Mouse (Mus musculus) embryonic facial prominence, embryonic 10.5 days (tissue): ENCODE results near the gene Cep72. TPM values are rescaled to one million over a fixed set of nuclear protein-coding genes. Genes with fewer than 3 reads are reported as not detected.
"Not testable (repeated sequence)": the region's sequence is repeated elsewhere in the genome, so short reads cannot be mapped to it uniquely, and the experiment has no call there.

Source experiments
- DNase-seq: peaks from one replicate; pipeline ENCODE4 v3.0.0-alpha.2; 2017; ENCODE audit warnings: low spot score
- H3K27ac ChIP-seq: fragments of 300-500 bp; sonication (generic); replicated peaks from 2 replicates; pipeline ENCODE4 v1.5.1; 2016; ENCODE audit warnings: mild to moderate bottlenecking
- H3K27me3 ChIP-seq: fragments of 300-500 bp; sonication (generic); replicated peaks from 2 replicates; pipeline ENCODE4 v1.6.1; 2016; ENCODE audit warnings: low read depth, mild to moderate bottlenecking; ENCODE audit not compliant: poor library complexity, severe bottlenecking
- H3K36me3 ChIP-seq: fragments of 300-500 bp; sonication (generic); replicated peaks from 2 replicates; pipeline ENCODE4 v1.6.1; 2016; ENCODE audit warnings: mild to moderate bottlenecking, moderate library complexity
- H3K4me1 ChIP-seq: fragments of 300-500 bp; sonication (generic); 2 replicates; pipeline ENCODE4 v1.6.1; 2016
- H3K4me3 ChIP-seq: fragments of 300-500 bp; sonication (generic); 2 replicates; pipeline ENCODE4 v1.5.1; 2016; ENCODE audit warnings: mild to moderate bottlenecking, moderate library complexity
- H3K9me3 ChIP-seq: fragments of 300-500 bp; sonication (generic); 2 replicates; pipeline ENCODE4 v1.6.1; 2016; ENCODE audit warnings: mild to moderate bottlenecking
- WGBS: fragments of 180-500 bp; shearing (Covaris S2); methylation state at CpG from one replicate; pipeline ENCODE4 v1.1.7; 2016; 5-methylcytosine and 5-hydroxymethylcytosine counted together
- polyA plus RNA-seq: library from polyadenylated mRNA; unstranded; fragments of >200 nt; fragmentation: Nextera tagmentation; extraction: Ambion mirVana; gene quantifications from 2 replicates; pipeline ENCODE4 v1.2.1, GENCODE M21; 2016

Gene Cep72
- 22.1 and 25.0 TPM in 2 replicates for polyA plus RNA-seq

GRCm38 (mm10) chr13:74061613-74062377 lies at the start of gene Cep72:
TSS of gene Cep72 (minus strand) at chr13:74062299.
- peak; percentile 96 for DNase-seq
- Histone ChIP-seq H3K27ac (peak within 1 kb of the TSS; percentile 96), H3K4me1 (peaks cover 4% of the 10 kb centered on the region), H3K9me3 (no peaks in the 10 kb centered on the region), H3K36me3 (peaks cover 19% of the 10 kb centered on the region), H3K4me3 (peak within 1 kb of the TSS; percentile 73), H3K27me3 (no peaks in the 10 kb centered on the region)
- 4% methylated on average over 48 of the region's 48 CpGs for WGBS

GRCm38 (mm10) chr13:74107410-74107809 lies 45.3 kb upstream of the Cep72 start:
- H3K27me3 ChIP-seq: no peaks in the 10 kb centered on the region
- no peak overlapping the region for H3K4me3 ChIP-seq
- WGBS: 85% methylated on average over 2 of the region's 2 CpGs

GRCm38 (mm10) chr13:74104417-74104816 lies 42.3 kb upstream of the Cep72 start:
- no peak for DNase-seq
- H3K27ac ChIP-seq: no peak overlapping the region
- WGBS: 81% methylated on average over 7 of the region's 7 CpGs
- H3K27me3 ChIP-seq: no peaks in the 10 kb centered on the region
- no peak overlapping the region for H3K4me3 ChIP-seq
- H3K4me1 ChIP-seq: no peaks in the 10 kb centered on the region
- H3K9me3 ChIP-seq: no peaks in the 10 kb centered on the region
- no peaks in the 10 kb centered on the region for H3K36me3 ChIP-seq

More at GRCm38 (mm10) chr13:74107410-74107809, 45.3 kb upstream of the Cep72 start:
- Histone ChIP-seq H3K27ac (no peak overlapping the region), H3K9me3 (no peaks in the 10 kb centered on the region), H3K4me1 (no peaks in the 10 kb centered on the region), H3K36me3 (no peaks in the 10 kb centered on the region)
- DNase-seq: no peak

GRCm38 (mm10) chr13:74102831-74103582 lies 40.9 kb upstream of the Cep72 start:
- Histone ChIP-seq H3K27me3 (no peaks in the 10 kb centered on the region), H3K9me3 (no peaks in the 10 kb centered on the region), H3K4me3 (no peak overlapping the region), H3K4me1 (no peaks in the 10 kb centered on the region), H3K36me3 (no peaks in the 10 kb centered on the region), H3K27ac (no peak overlapping the region)
- no peak for DNase-seq
- WGBS: 84% methylated on average over 4 of the region's 4 CpGs

- no peak overlapping the region for H3K27ac ChIP-seq
- no peaks in the 10 kb centered on the region for H3K4me1 ChIP-seq
- WGBS: 87% methylated on average over 8 of the region's 8 CpGs
- H3K27me3 ChIP-seq: no peaks in the 10 kb centered on the region
- no peak overlapping the region for H3K4me3 ChIP-seq
- no peak for DNase-seq
- no peaks in the 10 kb centered on the region for H3K9me3 ChIP-seq
- no peaks in the 10 kb centered on the region for H3K36me3 ChIP-seq
Observed at GRCm38 (mm10) chr13:74102108-74102830, 40.2 kb upstream of the Cep72 start.

GRCm38 (mm10) chr13:74098913-74099312 lies 36.8 kb upstream of the Cep72 start:
- H3K9me3 ChIP-seq: no peaks in the 10 kb centered on the region
- no peak for DNase-seq
- H3K27me3 ChIP-seq: no peaks in the 10 kb centered on the region
- H3K27ac ChIP-seq: no peak overlapping the region
- H3K4me1 ChIP-seq: no peaks in the 10 kb centered on the region
- H3K4me3 ChIP-seq: no peak overlapping the region
- no peaks in the 10 kb centered on the region for H3K36me3 ChIP-seq
- WGBS: 81% methylated on average over 6 of the region's 6 CpGs

- H3K4me1 ChIP-seq: no peaks in the 10 kb centered on the region
Observed at GRCm38 (mm10) chr13:74096715-74097363, 34.7 kb upstream of the Cep72 start.

GRCm38 (mm10) chr13:74095936-74096335 lies 33.8 kb upstream of the Cep72 start:
- no peaks in the 10 kb centered on the region for H3K27me3 ChIP-seq
- 57% methylated on average over 2 of the region's 2 CpGs for whole genome bisulfite sequencing
- DNase-seq: no peak
- no peaks in the 10 kb centered on the region for H3K4me1 ChIP-seq
- H3K9me3 ChIP-seq: no peaks in the 10 kb centered on the region
- no peak overlapping the region for H3K27ac ChIP-seq
- H3K4me3 ChIP-seq: no peak overlapping the region
- H3K36me3 ChIP-seq: no peaks in the 10 kb centered on the region

More at GRCm38 (mm10) chr13:74096715-74097363, 34.7 kb upstream of the Cep72 start:
- 33% methylated on average over 2 of the region's 2 CpGs for WGBS
- no peak overlapping the region for H3K27ac ChIP-seq
- no peaks in the 10 kb centered on the region for H3K27me3 ChIP-seq
- no peak overlapping the region for H3K4me3 ChIP-seq
- no peaks in the 10 kb centered on the region for H3K9me3 ChIP-seq
- H3K36me3 ChIP-seq: no peaks in the 10 kb centered on the region
- peak; percentile 74 for DNase-seq

- Histone ChIP-seq H3K36me3 (no peaks in the 10 kb centered on the region), H3K4me1 (no peaks in the 10 kb centered on the region), H3K4me3 (no peak overlapping the region), H3K9me3 (no peaks in the 10 kb centered on the region), H3K27me3 (no peaks in the 10 kb centered on the region), H3K27ac (no peak overlapping the region)
- 80% methylated on average over 3 of the region's 3 CpGs for WGBS
- no peak for DNase-seq
Observed at GRCm38 (mm10) chr13:74090265-74090664, 28.2 kb upstream of the Cep72 start.

- no peaks in the 10 kb centered on the region for H3K27me3 ChIP-seq
- no peak for DNase-seq
- no peaks in the 10 kb centered on the region for H3K4me1 ChIP-seq
- H3K27ac ChIP-seq: no peak overlapping the region
- no peaks in the 10 kb centered on the region for H3K36me3 ChIP-seq
- no peaks in the 10 kb centered on the region for H3K9me3 ChIP-seq
- H3K4me3 ChIP-seq: no peak overlapping the region
- 90% methylated on average over 7 of the region's 7 CpGs for WGBS
Observed at GRCm38 (mm10) chr13:74073369-74073768, 11.3 kb upstream of the Cep72 start.

- no peaks in the 10 kb centered on the region for H3K9me3 ChIP-seq
- 81% methylated on average over 3 of the region's 3 CpGs for WGBS
- H3K4me3 ChIP-seq: no peak overlapping the region
- DNase-seq: no peak
- no peaks in the 10 kb centered on the region for H3K4me1 ChIP-seq
- H3K27ac ChIP-seq: no peak overlapping the region
- no peaks in the 10 kb centered on the region for H3K27me3 ChIP-seq
- no peaks in the 10 kb centered on the region for H3K36me3 ChIP-seq
Observed at GRCm38 (mm10) chr13:74071714-74072113, 9.6 kb upstream of the Cep72 start.

- not testable (repeated sequence) for DNase-seq, H3K27me3 ChIP-seq, H3K9me3 ChIP-seq, H3K4me1 ChIP-seq, H3K4me3 ChIP-seq, H3K36me3 ChIP-seq, H3K27ac ChIP-seq
- WGBS: 77% methylated on average over 1 of the region's 1 CpGs
Observed at GRCm38 (mm10) chr13:74071244-74071643, 9.1 kb upstream of the Cep72 start.
